Mouse (Mus musculus) small intestine, adult 2 months (tissue): ENCODE results near the gene Ninj2. TPM values are rescaled to one million over a fixed set of nuclear protein-coding genes. Genes with fewer than 3 reads are reported as not detected.
A peak's percentile ranks its signal among the peaks of the same experiment; 100 is the strongest.

Experiments used
- H3K27ac ChIP-seq: fragments of 200-500 bp; 2 replicates; pipeline ENCODE4 v1.5.1; 2012; ENCODE audit warnings: low read depth, low read length, control low read depth, inconsistent platforms; ENCODE audit not compliant: insufficient read depth
- H3K27me3 ChIP-seq: fragments of 200-500 bp; 2 replicates; pipeline ENCODE4 v1.6.1; 2012; ENCODE audit warnings: mild to moderate bottlenecking, moderate library complexity, low read length, inconsistent platforms; ENCODE audit not compliant: control insufficient read depth, insufficient read depth
- H3K36me3 ChIP-seq: fragments of 200-500 bp; 2 replicates; pipeline ENCODE4 v1.6.1; 2012; ENCODE audit warnings: mild to moderate bottlenecking, low read length, control low read depth, inconsistent platforms; ENCODE audit not compliant: control insufficient read depth, insufficient read depth
- H3K4me1 ChIP-seq: fragments of 200-500 bp; 2 replicates; pipeline ENCODE4 v1.6.1; 2012; ENCODE audit warnings: low read length, inconsistent platforms, mixed read lengths; ENCODE audit not compliant: control insufficient read depth, insufficient read depth, insufficient read length
- H3K4me3 ChIP-seq: fragments of 200-500 bp; 2 replicates; pipeline ENCODE4 v1.5.1; 2012; ENCODE audit warnings: low read depth, mild to moderate bottlenecking, control low read depth, inconsistent platforms, low read length, moderate library complexity
- CTCF ChIP-seq: fragments of 200-500 bp; IDR thresholded peaks from 2 replicates; pipeline ENCODE4 v1.5.1; 2012; ENCODE audit warnings: low read depth, mild to moderate bottlenecking, control low read depth, inconsistent platforms, low read length, moderate library complexity, mixed read lengths; ENCODE audit not compliant: insufficient replicate concordance, insufficient read length; ENCODE audit errors: extremely low read depth
- POLR2A ChIP-seq: fragments of 200-500 bp; IDR thresholded peaks from 2 replicates; pipeline ENCODE4 v1.6.1; 2012; ENCODE audit warnings: low read depth, mild to moderate bottlenecking, control low read depth, inconsistent platforms, low read length, moderate library complexity
- WGBS: fragments of 180-500 bp; shearing (Covaris S2); methylation state at CpG from one replicate; pipeline ENCODE4 v1.1.7; 2018; 5-methylcytosine and 5-hydroxymethylcytosine counted together
- polyA plus RNA-seq: library from polyadenylated mRNA; depleted of rRNA; stranded (reverse); fragments of >200 nt; gene quantifications from 2 replicates; pipeline ENCODE4 v1.2.3, GENCODE M21; 2012

The Ninj2 gene
- polyA plus RNA-seq, 1 experiment = not detected

DNA sequence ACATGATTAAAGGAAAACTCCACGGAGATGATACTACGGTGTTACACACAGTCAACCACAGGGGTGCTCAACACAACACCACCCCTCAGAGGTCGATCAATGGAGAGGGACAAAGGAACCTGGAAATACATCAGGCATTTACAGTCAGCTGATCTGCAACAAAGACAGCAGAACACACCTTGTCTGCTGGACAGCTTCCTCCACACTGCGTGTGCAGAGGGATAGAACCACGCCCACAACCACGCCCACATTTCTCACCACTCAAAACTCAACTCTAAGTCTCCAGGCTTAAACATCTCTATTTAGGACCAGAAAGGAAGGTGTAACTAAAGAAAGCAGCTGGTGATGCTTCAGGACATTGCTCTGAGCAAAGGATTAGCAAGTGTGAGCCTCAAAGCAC is 118.4 kb downstream of the Ninj2 start:
- 53% methylated on average over 6 of the region's 6 CpGs for WGBS
- no peaks in the 10 kb centered on the region for H3K27me3 ChIP-seq
- H3K27ac ChIP-seq = no peak overlapping the region
- H3K4me3 ChIP-seq = no peak overlapping the region
- no peaks in the 10 kb centered on the region for H3K4me1 ChIP-seq
- H3K36me3 ChIP-seq = peaks cover 9% of the 10 kb centered on the region
- TF ChIP-seq POLR2A = no peak
- TF ChIP-seq CTCF = no peak

DNA sequence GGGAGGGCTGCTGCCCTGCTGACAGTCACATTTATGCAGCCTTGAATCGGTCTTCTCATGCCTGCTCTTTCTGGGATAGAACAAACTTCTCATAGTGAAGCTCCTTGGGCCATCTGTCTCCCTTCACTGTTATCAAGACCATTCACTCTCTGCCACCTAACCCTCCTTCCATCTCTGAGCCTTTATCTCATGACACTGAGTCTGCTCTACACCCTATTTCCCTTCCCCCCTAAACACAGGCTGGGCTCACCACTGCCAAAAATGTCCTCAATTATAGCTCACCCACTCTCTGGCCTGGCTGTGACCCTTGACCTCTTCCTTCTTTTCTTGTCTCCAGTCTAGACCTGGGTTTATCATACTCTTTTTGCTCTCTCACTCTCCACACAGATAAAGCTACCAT is 123.6 kb downstream of the Ninj2 start:
- no peaks in the 10 kb centered on the region for H3K27me3 ChIP-seq
- no peak overlapping the region for H3K4me3 ChIP-seq
- no peak overlapping the region for H3K27ac ChIP-seq
- WGBS = 92% methylated on average over 1 of the region's 1 CpGs
- TF ChIP-seq CTCF (no peak), POLR2A (no peak)
- H3K36me3 ChIP-seq = peaks cover 8% of the 10 kb centered on the region; the same call in 1 of the 2 replicates
- H3K4me1 ChIP-seq = no peaks in the 10 kb centered on the region

GRCm38 (mm10) chr6:120219281-120219680 is 126.1 kb downstream of the Ninj2 start:
- no peak overlapping the region for H3K27ac ChIP-seq
- H3K4me1 ChIP-seq = no peaks in the 10 kb centered on the region
- TF ChIP-seq CTCF (no peak), POLR2A (no peak)
- peaks cover 8% of the 10 kb centered on the region; the same call in 1 of the 2 replicates for H3K36me3 ChIP-seq
- no peak overlapping the region for H3K4me3 ChIP-seq
- no peaks in the 10 kb centered on the region for H3K27me3 ChIP-seq
- 86% methylated on average over 2 of the region's 2 CpGs for WGBS

DNA sequence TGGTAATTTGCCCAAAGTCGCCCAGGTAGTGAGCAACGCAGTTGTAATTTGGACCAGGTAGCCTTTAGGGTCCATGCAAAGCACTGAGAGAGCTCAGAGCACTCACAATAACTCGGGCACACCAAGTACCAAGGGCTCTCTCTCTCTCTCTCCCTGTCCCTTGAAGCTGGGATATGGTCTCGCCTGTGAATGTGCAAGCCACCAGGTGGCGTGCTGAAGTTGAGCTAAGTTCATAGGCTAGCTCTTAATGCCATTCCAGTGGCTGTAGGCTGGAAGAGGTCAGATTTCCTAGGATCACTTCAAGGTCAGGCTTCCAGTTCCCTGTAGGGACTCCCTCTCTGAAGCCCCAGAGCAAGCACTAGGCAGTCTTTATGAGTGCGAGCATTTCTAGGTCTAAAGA is 129.5 kb downstream of the Ninj2 start:
- 32% methylated on average over 6 of the region's 6 CpGs for WGBS
- no peak overlapping the region for H3K4me3 ChIP-seq
- no peaks in the 10 kb centered on the region; the same call in 1 of the 2 replicates for H3K36me3 ChIP-seq
- no peaks in the 10 kb centered on the region for H3K27me3 ChIP-seq
- peak; percentile 78; the same call in 1 of the 2 replicates for TF ChIP-seq CTCF
- no peak for TF ChIP-seq POLR2A
- no peak overlapping the region for H3K27ac ChIP-seq
- peaks cover 9% of the 10 kb centered on the region; the same call in 1 of the 2 replicates for H3K4me1 ChIP-seq

DNA sequence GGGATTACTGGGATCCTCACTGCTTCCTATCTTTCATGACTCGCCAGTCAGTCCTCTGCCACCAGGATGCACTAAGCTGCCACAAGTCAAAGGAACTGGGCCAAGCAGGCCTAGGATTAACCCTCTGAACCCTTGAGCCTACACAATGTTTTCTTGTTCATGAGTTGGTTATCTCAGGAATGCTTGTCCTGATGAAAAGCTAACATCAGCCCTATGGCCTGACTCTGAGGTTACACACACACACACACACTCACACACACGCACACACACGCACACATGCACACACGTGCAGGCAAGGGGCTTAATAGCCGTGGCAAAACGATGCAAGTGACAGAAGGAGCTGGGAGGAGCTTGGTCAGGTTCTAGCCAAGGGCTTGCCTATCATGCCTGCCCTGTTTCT is 132.2 kb downstream of the Ninj2 start:
- TF ChIP-seq CTCF (no peak), POLR2A (no peak)
- H3K27me3 ChIP-seq = no peaks in the 10 kb centered on the region
- no peak overlapping the region for H3K27ac ChIP-seq
- WGBS = 72% methylated on average over 6 of the region's 6 CpGs
- no peaks in the 10 kb centered on the region; the same call in 1 of the 2 replicates for H3K36me3 ChIP-seq
- no peak overlapping the region for H3K4me3 ChIP-seq
- H3K4me1 ChIP-seq = peaks cover 11% of the 10 kb centered on the region; the same call in 1 of the 2 replicates

DNA sequence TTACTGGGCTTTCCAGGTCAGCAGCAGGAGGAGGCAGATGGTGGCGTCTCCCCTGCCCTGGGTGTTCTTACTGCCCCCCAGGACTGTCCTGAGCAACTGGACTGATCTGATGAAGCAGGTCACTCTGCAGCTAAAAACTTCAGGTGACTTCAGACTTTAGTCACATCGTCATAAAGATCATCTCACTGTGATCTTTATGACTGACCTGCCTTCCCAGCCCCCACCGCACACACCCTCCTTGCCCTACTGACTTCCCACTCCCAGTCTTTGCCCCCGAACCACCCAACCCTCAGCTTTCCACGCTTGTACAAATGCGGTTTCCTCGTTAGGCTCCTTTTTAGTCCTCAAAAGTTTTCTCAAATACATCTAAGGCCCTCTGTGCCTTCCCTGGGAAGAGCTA is 133.9 kb downstream of the Ninj2 start:
- Histone ChIP-seq H3K4me1 (peaks cover 11% of the 10 kb centered on the region; the same call in 1 of the 2 replicates), H3K36me3 (no peaks in the 10 kb centered on the region; the same call in 1 of the 2 replicates), H3K4me3 (no peak overlapping the region), H3K27ac (peak overlapping the region; percentile 90), H3K27me3 (no peaks in the 10 kb centered on the region)
- WGBS = 34% methylated on average over 7 of the region's 7 CpGs
- TF ChIP-seq POLR2A (no peak), CTCF (no peak)

GRCm38 (mm10) chr6:120229806-120230205 is 136.7 kb downstream of the Ninj2 start:
- WGBS = 91% methylated on average over 7 of the region's 7 CpGs
- no peaks in the 10 kb centered on the region for H3K27me3 ChIP-seq
- TF ChIP-seq POLR2A (no peak), CTCF (no peak)
- H3K4me1 ChIP-seq = peaks cover 19% of the 10 kb centered on the region
- H3K36me3 ChIP-seq = no peaks in the 10 kb centered on the region
- H3K4me3 ChIP-seq = no peak overlapping the region
- H3K27ac ChIP-seq = no peak overlapping the region

DNA sequence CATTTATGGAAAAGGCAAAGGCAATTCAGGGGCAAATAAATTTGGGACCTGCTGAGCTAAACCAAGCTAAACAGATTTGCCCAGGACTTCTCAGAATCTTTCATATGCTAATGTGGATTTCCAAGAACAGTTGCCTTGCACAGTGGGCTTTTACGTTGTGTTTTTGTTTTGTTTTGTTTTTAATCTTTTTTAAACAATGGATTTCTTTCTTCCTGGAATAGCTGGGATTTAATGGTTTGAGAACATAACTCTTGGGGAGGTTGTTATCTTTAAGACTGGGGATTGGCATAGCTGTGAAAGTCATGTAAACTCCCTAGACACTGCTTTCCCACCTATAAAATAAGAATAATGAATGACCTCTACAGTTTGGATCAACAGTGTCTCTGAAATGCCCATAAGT is 137.3 kb downstream of the Ninj2 start:
- Histone ChIP-seq H3K27me3 (no peaks in the 10 kb centered on the region), H3K4me3 (no peak overlapping the region), H3K4me1 (peaks cover 18% of the 10 kb centered on the region), H3K36me3 (no peaks in the 10 kb centered on the region), H3K27ac (no peak overlapping the region)
- WGBS = 70% methylated on average over 1 of the region's 1 CpGs
- TF ChIP-seq POLR2A = no peak
- no peak for TF ChIP-seq CTCF
